Mouse (Mus musculus): Measurements from ENCODE around the gene C5ar1. TPM values are rescaled to one million over a fixed set of nuclear protein-coding genes. Genes with fewer than 3 reads are reported as not detected.
A peak's percentile ranks its signal among the peaks of the same experiment; 100 is the strongest.

C5ar1 gene
- polyA plus RNA-seq, 1 experiment from 2014 or later = 3.1 TPM

- no peak for TF ChIP-seq CTCF (IDR thresholded peaks at IDR 0.05; ENCODE audit: low read depth)
- no peaks in the 10 kb centered on the region for H3K36me3 ChIP-seq (ENCODE audit: insufficient read depth, low read length)
- no peak overlapping the region for H3K27ac ChIP-seq
- H3K9me3 ChIP-seq (replicated peaks; ENCODE audit: low read length) = no peaks in the 10 kb centered on the region
- no peaks in the 10 kb centered on the region for H3K27me3 ChIP-seq (ENCODE audit: insufficient read depth, low read length)
- H3K4me1 ChIP-seq (replicated peaks; ENCODE audit: insufficient read depth, low read length) = no peaks in the 10 kb centered on the region
- ATAC-seq (replicated peaks; ENCODE audit: low FRiP score, low read depth) (no peak), DNase-seq (ENCODE audit: low spot score) (no peak)
- no peak overlapping the region for H3K4me3 ChIP-seq (replicated peaks; ENCODE audit: low read depth, low read length)
- H3K4me2 ChIP-seq (ENCODE audit: low read length) = no peak overlapping the region
- no peak overlapping the region for H3K9ac ChIP-seq (ENCODE audit: low read depth, low read length)
- 85% methylated on average over 7 of the region's 7 CpGs for whole genome bisulfite sequencing
Measured at GRCm38 (mm10) chr7:16240281-16240977, 18.9 kb downstream of the C5ar1 start.

DNA sequence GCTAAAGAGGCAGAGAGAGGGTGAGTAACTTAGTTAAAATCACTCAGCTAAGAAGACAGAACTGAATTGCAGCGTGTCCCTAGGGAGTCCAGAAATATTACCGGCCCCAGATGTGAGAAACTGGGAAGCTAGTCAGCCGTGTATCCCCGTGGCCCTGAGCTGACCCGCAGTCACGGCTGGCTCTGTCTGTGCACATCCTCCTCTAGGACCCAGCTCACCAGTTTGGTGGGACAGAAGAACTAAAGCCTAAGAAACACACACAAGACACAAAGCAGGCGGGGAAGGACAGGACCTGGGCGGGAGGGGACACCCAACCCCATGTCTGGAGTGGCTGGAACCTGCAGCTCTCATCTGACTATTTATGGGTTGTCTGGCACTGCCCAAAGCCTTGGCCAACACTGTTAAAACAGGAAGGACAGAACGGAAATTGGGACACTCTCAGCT lies 19.8 kb downstream of the C5ar1 start:
- no peak for ATAC-seq (replicated peaks; ENCODE audit: low FRiP score, low read depth)
- Histone ChIP-seq H3K9ac (ENCODE audit: low read depth, low read length) (no peak overlapping the region), H3K36me3 (ENCODE audit: insufficient read depth, low read length) (no peaks in the 10 kb centered on the region), H3K27me3 (ENCODE audit: insufficient read depth, low read length) (no peaks in the 10 kb centered on the region), H3K4me2 (ENCODE audit: low read length) (no peak overlapping the region), H3K27ac (no peak overlapping the region), H3K4me3 (replicated peaks; ENCODE audit: low read depth, low read length) (no peak overlapping the region), H3K9me3 (replicated peaks; ENCODE audit: low read length) (no peaks in the 10 kb centered on the region), H3K4me1 (replicated peaks; ENCODE audit: insufficient read depth, low read length) (no peaks in the 10 kb centered on the region)
- 21% methylated on average over 9 of the region's 9 CpGs for WGBS
- TF ChIP-seq CTCF (IDR thresholded peaks at IDR 0.05; ENCODE audit: low read depth) = no peak
- peak; percentile 24 for DNase-seq (ENCODE audit: low spot score)

DNA sequence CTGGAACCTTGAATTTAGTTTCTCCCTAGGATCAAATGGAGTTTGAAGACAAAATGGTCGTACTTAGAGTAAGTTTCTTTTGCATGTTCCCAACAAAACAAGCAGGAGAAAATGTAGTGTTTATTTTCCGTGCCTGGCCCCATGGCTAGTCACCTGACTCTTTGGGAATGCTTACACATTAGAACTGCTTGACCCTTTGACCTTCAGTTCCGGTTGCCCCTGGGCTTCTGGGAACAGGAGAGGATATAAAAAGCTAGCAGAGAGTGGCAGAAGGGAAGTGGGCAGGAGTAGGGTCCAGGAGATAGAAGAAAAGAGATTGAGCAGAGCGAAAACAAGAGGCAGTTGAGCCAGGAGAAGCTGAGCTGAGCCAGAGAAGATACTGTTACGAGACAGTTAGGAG lies 29.5 kb downstream of the C5ar1 start:
- ATAC-seq (replicated peaks; ENCODE audit: low FRiP score, low read depth) (no peak), DNase-seq (ENCODE audit: low spot score) (peak; percentile 47)
- Histone ChIP-seq H3K36me3 (ENCODE audit: insufficient read depth, low read length) (no peaks in the 10 kb centered on the region), H3K27ac (no peak overlapping the region), H3K4me3 (replicated peaks; ENCODE audit: low read depth, low read length) (no peak overlapping the region), H3K9ac (ENCODE audit: low read depth, low read length) (no peak overlapping the region), H3K27me3 (ENCODE audit: insufficient read depth, low read length) (no peaks in the 10 kb centered on the region), H3K4me2 (ENCODE audit: low read length) (no peak overlapping the region), H3K4me1 (replicated peaks; ENCODE audit: insufficient read depth, low read length) (no peaks in the 10 kb centered on the region), H3K9me3 (replicated peaks; ENCODE audit: low read length) (no peaks in the 10 kb centered on the region)
- 29% methylated on average over 5 of the region's 5 CpGs for WGBS
- TF ChIP-seq CTCF (IDR thresholded peaks at IDR 0.05; ENCODE audit: low read depth) = no peak

DNA sequence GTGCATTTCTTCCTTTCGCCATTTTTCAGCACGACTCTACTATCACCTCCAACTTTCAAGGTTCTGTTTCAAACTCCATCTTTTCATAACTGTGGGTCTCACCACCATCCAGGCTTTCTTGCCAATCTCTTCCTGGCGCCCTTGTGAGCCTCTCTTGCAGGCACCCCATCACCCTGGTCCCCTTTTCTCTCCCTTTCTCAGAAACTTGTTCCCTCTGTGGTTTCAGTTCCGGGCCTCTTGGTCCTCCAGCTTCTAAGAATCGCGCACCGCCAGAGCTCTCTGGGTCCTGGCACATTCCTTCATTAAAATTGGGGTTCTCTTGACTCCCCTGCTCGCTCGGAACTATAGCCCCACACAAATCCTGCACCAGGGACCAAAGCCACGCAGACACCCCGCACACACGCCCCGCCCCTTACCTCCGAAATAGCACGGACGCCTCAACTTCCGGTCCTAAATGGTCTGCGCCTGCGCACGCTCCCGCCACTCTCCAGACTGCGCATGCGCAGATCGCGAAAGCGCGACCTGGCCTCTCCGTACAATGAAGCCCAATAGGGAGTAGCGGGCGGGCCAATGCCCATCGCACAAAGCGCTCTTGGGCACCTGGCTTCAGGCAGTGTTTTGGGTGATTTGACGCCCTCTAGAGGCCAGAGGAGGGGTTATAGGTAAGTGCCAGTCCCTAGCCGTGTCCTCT lies 37.6 kb downstream of the C5ar1 start, which contains the start of gene Dhx34:
Gene Dhx34, minus strand, starts transcription at position 456 of the 691 bp plus-strand sequence.
- ATAC-seq (replicated peaks; ENCODE audit: low FRiP score, low read depth) = peak; percentile 96
- 1% methylated on average over 34 of the region's 34 CpGs for WGBS
- Histone ChIP-seq H3K27me3 (ENCODE audit: insufficient read depth, low read length) (no peaks in the 10 kb centered on the region), H3K4me3 (replicated peaks; ENCODE audit: low read depth, low read length) (peak within 1 kb of the TSS; percentile 68), H3K4me1 (replicated peaks; ENCODE audit: insufficient read depth, low read length) (no peaks in the 10 kb centered on the region), H3K4me2 (ENCODE audit: low read length) (peak within 1 kb of the TSS; percentile 77), H3K27ac (peak within 1 kb of the TSS; percentile 65; the same call in 1 of the 2 replicates), H3K9ac (ENCODE audit: low read depth, low read length) (peak within 1 kb of the TSS; percentile 77), H3K9me3 (replicated peaks; ENCODE audit: low read length) (no peaks in the 10 kb centered on the region), H3K36me3 (ENCODE audit: insufficient read depth, low read length) (peaks cover 7% of the 10 kb centered on the region; the same call in 1 of the 2 replicates)
- peak; percentile 98 for DNase-seq (ENCODE audit: low spot score)
- peak; percentile 69 for TF ChIP-seq CTCF (IDR thresholded peaks at IDR 0.05; ENCODE audit: low read depth)

DNA sequence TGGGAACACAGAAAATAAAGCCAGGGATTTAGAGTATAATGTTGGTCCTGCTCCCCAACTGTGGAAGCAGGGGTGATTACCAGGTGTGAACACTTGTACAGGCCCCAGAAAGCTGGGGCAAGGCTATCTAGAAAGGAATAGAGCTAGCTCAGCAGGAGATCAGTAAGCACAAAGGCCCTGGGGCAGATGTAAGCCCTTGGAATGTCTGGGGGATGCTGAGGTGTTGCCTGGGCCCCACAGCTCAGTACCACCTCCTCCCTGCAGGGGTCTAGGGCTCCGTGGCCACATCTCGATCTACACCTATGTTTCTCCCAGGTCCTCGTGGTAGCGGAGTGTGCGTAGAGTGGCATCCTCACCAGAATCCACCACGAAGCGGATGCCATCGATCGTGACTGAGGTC lies 45.4 kb downstream of the C5ar1 start:
- H3K36me3 ChIP-seq (ENCODE audit: insufficient read depth, low read length) = peaks cover 48% of the 10 kb centered on the region

GRCm38 (mm10) chr7:16213196-16213595 lies 46.1 kb downstream of the C5ar1 start:
- Histone ChIP-seq H3K4me3 (replicated peaks; ENCODE audit: low read depth, low read length) (no peak overlapping the region), H3K27ac (no peak overlapping the region), H3K4me2 (ENCODE audit: low read length) (no peak overlapping the region), H3K9me3 (replicated peaks; ENCODE audit: low read length) (no peaks in the 10 kb centered on the region), H3K4me1 (replicated peaks; ENCODE audit: insufficient read depth, low read length) (no peaks in the 10 kb centered on the region), H3K9ac (ENCODE audit: low read depth, low read length) (no peak overlapping the region), H3K27me3 (ENCODE audit: insufficient read depth, low read length) (no peaks in the 10 kb centered on the region), H3K36me3 (ENCODE audit: insufficient read depth, low read length) (peaks cover 43% of the 10 kb centered on the region)
- DNase-seq (ENCODE audit: low spot score) (no peak), ATAC-seq (replicated peaks; ENCODE audit: low FRiP score, low read depth) (0 out of 2 replicates have a peak, but pooled peaks have one; percentile 30)
- 94% methylated on average over 6 of the region's 6 CpGs for WGBS
- TF ChIP-seq CTCF (IDR thresholded peaks at IDR 0.05; ENCODE audit: low read depth) = no peak

More for the DNA sequence above, 45.4 kb downstream of the C5ar1 start:
- DNase-seq (ENCODE audit: low spot score) = no peak
- H3K4me3 ChIP-seq (replicated peaks; ENCODE audit: low read depth, low read length) = no peak overlapping the region
- H3K9ac ChIP-seq (ENCODE audit: low read depth, low read length) = no peak overlapping the region
- H3K9me3 ChIP-seq (replicated peaks; ENCODE audit: low read length) = no peaks in the 10 kb centered on the region
- no peak for ATAC-seq (replicated peaks; ENCODE audit: low FRiP score, low read depth)
- H3K4me2 ChIP-seq (ENCODE audit: low read length) = no peak overlapping the region
- no peaks in the 10 kb centered on the region for H3K27me3 ChIP-seq (ENCODE audit: insufficient read depth, low read length)
- H3K4me1 ChIP-seq (replicated peaks; ENCODE audit: insufficient read depth, low read length) = no peaks in the 10 kb centered on the region
- TF ChIP-seq CTCF (IDR thresholded peaks at IDR 0.05; ENCODE audit: low read depth) = no peak
- no peak overlapping the region for H3K27ac ChIP-seq
- WGBS = 96% methylated on average over 9 of the region's 9 CpGs
